Mouse (Mus musculus): ENCODE data around the gene Lima1.

DNA sequence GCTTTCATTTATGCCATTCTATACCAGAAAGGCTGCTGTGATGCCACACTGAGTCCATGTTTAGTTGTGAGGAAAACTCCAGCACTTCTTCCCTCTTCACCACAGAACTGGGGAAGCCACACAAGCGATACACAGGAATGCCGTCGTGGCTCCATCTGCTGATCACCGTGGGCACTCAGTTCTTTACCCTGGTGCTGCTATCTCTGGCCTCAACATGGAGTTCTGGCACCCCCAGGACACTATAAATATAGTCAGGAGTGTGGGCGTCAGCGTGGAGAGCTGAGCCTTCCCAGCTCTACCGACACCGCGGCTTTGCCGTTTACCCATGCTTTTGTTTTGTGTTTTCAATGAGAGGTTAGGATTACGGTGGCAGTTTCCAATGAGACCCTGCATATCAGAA is 138.6 kb downstream of the Lima1 start:
- TF ChIP-seq CTCF (IDR thresholded peaks at IDR 0.05; ENCODE audit: low read depth): no peak
- TF ChIP-seq EP300 (IDR thresholded peaks at IDR 0.05; ENCODE audit: low read depth): no peak
